Mouse (Mus musculus): ENCODE measurements around the gene Eef1akmt3. TPM values are rescaled to one million over a fixed set of nuclear protein-coding genes. Genes with fewer than 3 reads are reported as not detected.
A peak's percentile ranks its signal among the peaks of the same experiment; 100 is the strongest.

Eef1akmt3 gene
- total RNA-seq, 2 experiments from 2014 or later, result 0.12 to 0.20 TPM

DNA sequence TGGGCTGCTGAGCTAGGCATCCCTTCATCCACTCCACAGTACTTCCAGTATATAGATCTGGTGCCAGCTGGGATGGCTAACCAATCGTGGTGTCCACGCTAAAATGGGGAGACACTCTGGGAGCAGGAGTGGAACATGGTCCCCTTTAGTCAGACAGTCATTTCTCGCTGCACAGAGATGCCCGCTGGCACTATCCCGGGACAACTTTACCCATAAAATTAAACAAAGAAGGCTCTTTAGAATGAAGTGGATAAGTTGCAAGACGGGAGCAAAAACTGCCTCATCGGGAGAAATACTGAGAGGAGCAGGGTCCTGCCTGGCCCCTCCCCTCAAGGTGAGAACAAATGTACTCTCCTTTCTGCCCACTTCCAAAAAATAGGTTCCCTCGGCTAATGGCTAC lies 17.4 kb upstream of the Eef1akmt3 start:
- DNase-seq (ENCODE audit: low spot score in 2 of 2), result no peak
- no peak for TF ChIP-seq CTCF (conservative IDR thresholded peaks at IDR 0.05)
- peak overlapping the region; percentile 62 for H3K4me3 ChIP-seq
- no peak overlapping the region for H3K27ac ChIP-seq

DNA sequence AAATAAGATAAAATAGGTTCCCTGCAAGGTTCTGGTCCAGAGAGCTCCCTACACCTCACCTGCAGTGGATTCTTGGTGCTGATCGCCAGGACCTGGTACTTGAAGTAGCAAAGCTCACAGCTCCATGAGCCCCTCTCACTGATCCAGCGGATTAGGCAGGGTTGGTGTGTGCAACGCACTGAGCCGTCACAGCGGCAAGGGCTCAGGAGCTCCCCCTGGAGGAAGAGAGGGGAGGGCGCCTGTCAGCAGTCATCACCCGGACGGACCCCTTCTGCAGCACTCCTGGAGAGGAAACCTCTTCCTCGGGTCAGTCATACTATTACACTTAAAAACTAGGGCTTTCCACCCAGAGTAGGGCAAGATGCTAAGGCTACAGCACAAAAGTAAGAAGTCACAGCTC lies 16.8 kb upstream of the Eef1akmt3 start:
- Histone ChIP-seq H3K4me3 (peak overlapping the region; percentile 62), H3K27ac (no peak overlapping the region)
- peak; percentile 79 to 89 for DNase-seq (ENCODE audit: low spot score in 2 of 2)
- TF ChIP-seq CTCF (conservative IDR thresholded peaks at IDR 0.05), result peak; percentile 99

- no peak for TF ChIP-seq CTCF (conservative IDR thresholded peaks at IDR 0.05)
- H3K4me3 ChIP-seq, result no peak overlapping the region
- no peak overlapping the region for H3K27ac ChIP-seq
- no peak for DNase-seq (ENCODE audit: low spot score in 2 of 2)
These were observed 15.2 kb upstream of the Eef1akmt3 start for GRCm38 (mm10) chr10:127056490-127056889.

GRCm38 (mm10) chr10:127055406-127055805 lies 14.1 kb upstream of the Eef1akmt3 start:
- TF ChIP-seq CTCF (conservative IDR thresholded peaks at IDR 0.05), result no peak
- DNase-seq (ENCODE audit: low spot score in 2 of 2), result no peak
- H3K4me3 ChIP-seq, result no peak overlapping the region
- H3K27ac ChIP-seq, result no peak overlapping the region

DNA sequence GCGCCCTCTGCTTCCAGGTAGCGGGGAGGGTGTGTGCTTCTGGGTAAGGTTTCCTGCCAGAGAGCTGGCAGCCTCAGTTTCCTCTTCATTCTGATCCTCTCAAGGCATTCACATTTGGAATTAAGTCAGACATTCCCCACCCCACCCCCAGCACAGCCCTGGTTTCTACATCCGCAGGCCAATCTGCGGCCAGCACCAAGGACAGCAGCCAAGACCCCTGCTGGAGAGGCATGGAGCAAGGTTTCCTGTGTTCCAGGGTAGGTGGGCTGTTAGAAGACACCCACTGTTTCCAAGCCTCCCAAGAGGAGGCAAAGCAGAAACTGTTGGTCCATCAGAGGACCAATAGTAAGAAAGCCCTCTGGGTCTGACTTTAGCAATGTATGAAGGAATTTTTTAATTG lies 13.3 kb upstream of the Eef1akmt3 start:
- DNase-seq (ENCODE audit: low spot score in 2 of 2), result no peak
- TF ChIP-seq CTCF (conservative IDR thresholded peaks at IDR 0.05), result no peak
- Histone ChIP-seq H3K27ac (no peak overlapping the region), H3K4me3 (no peak overlapping the region)

DNA sequence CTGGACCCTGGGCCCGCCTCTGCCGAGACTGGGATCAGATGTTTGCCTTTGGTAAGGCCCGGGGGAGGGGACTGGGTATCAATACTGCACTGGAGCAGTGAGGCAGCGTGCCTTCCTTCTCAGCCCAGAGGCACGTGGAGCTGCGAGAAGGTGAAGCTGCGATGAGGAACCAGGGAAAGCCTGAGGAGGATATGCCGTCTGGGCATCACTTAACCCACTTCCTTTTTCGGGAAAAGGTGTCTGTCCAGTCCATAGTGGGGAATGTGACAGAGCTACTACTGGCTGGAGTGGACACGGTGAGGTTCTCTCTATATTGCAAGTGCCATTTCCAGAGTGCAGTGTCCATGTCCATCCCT lies 8.8 kb upstream of the Eef1akmt3 start:
- H3K27ac ChIP-seq, result no peak overlapping the region
- no peak for DNase-seq (ENCODE audit: low spot score in 2 of 2)
- no peak for TF ChIP-seq CTCF (conservative IDR thresholded peaks at IDR 0.05)
- H3K4me3 ChIP-seq, result no peak overlapping the region

- H3K4me3 ChIP-seq, result no peak overlapping the region
These were observed 8.2 kb upstream of the Eef1akmt3 start for GRCm38 (mm10) chr10:127049395-127050118.

DNA sequence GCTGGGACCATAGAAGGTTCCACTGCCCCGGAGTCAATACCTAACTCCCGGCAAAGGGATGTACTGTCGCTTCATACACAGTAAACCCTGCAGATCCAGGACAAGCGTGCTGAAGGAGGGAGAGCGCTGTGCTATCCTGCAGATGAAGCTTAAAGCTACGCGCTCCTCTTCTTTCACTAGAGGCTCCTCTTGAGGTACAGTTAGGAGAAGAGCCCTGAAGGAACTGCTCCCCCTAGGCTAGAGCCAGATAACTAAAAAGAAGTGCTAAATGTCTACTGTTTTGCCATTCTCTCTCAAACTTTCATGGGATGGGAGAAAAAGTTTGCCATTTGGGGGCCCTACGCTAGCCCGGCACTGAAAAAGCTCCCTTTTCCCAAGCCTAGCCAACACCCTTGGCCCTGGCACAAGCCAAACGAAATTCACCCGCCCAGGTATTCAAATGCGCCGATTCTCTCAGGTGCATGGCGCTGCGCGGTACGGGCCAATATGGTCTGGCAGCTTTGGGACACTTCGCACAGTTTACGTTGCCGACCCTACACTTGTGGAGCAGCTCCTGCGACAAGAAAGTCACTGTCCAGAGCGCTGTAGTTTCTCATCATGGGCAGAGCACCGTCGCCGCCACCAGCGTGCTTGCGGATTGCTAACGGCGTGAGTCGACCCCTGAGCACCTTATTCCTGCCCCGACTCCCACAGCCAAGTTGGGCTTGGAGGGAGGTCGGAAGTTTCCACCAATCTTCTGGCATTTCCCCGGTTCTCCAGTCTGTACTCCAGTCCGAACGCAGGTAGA lies 7.5 kb upstream of the Eef1akmt3 start:
- H3K27ac ChIP-seq, result no peak overlapping the region
- H3K4me3 ChIP-seq, result no peak overlapping the region
- peak; percentile 52 for TF ChIP-seq CTCF (conservative IDR thresholded peaks at IDR 0.05)
- DNase-seq (ENCODE audit: low spot score in 2 of 2), result no peak

More at GRCm38 (mm10) chr10:127049395-127050118, 8.2 kb upstream of the Eef1akmt3 start:
- H3K27ac ChIP-seq, result no peak overlapping the region
- DNase-seq (ENCODE audit: low spot score in 2 of 2), result no peak
- TF ChIP-seq CTCF (conservative IDR thresholded peaks at IDR 0.05), result peak; percentile 35

- Histone ChIP-seq H3K4me3 (no peak within 1 kb of the TSS), H3K27ac (no peak within 1 kb of the TSS)
- no peak for DNase-seq (ENCODE audit: low spot score in 2 of 2)
- no peak for TF ChIP-seq CTCF (conservative IDR thresholded peaks at IDR 0.05)
These were observed 6.6 kb upstream of the Eef1akmt3 start, which contains the start of gene Cyp27b1 for GRCm38 (mm10) chr10:127047954-127048353. Gene Cyp27b1 (plus strand): TSS chr10:127048250.

DNA sequence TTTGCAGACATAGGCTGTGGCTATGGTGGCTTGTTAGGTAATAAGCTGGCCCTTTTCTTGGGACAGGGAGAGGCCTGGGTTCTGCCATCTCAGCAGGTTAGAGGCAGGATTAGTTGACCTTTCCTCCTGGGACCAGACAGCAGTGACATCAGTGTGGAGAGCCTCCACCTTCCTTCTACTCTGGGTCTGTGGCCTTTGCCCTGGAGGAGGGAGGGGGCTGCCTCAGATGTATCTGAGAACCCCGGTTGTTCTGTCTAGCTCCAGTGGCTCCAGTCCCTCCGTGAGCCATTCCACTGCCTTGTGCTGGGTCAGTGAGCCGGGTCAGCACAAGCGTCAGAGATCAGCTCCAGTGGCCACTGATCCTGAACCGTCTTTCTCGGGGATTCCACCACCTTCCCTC lies 1.9 kb upstream of the Eef1akmt3 start:
- no peak for DNase-seq (ENCODE audit: low spot score in 2 of 2)
- no peak overlapping the region for H3K27ac ChIP-seq
- no peak for TF ChIP-seq CTCF (conservative IDR thresholded peaks at IDR 0.05)
- no peak overlapping the region for H3K4me3 ChIP-seq

GRCm38 (mm10) chr10:127042468-127043115 lies 1.3 kb upstream of the Eef1akmt3 start:
- H3K27ac ChIP-seq, result peak overlapping the region; percentile 77
- peak overlapping the region; percentile 99 for H3K4me3 ChIP-seq
- TF ChIP-seq CTCF (conservative IDR thresholded peaks at IDR 0.05), result no peak
- DNase-seq (ENCODE audit: low spot score in 2 of 2), result no peak

DNA sequence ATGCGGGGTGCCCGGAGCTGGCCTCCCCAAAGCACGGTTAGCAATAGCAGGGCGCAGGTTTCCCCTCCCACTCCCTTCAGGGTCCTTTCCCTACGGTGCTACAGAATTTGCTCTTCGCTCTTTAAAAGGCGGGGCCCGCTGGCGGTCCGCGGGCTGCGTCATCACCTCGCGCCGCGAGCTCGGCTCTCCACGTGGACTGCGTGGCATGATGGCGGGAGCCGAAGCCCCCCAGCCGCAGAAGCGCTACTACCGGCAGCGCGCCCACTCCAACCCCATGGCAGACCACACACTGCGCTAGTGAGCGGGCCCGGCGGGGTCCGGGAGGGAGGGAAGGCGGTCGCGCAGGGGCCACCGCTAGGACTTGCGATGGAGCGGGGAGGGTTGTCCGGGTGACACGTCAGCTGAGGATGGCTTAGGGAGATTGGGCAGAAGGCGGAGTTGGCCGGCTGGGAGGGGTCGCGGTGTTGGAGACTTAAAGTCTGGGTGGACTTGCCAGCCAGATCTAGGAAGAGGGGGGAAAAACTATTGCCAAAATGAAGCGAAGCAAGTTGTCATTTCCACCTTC lies 543 bp upstream of the Eef1akmt3 start:
- TF ChIP-seq CTCF (conservative IDR thresholded peaks at IDR 0.05), result peak; percentile 19; the same call in 1 of the 2 replicates
- Histone ChIP-seq H3K27ac (peak overlapping the region; percentile 77), H3K4me3 (peak overlapping the region; percentile 99)
- peak; percentile 88 to 91 for DNase-seq (ENCODE audit: low spot score in 2 of 2)
